Mouse (Mus musculus) thymus, postnatal 36 days (tissue): ENCODE data around the gene Rrp7a.

Experiments used
- DNase-seq, 2 experiments: peaks; one replicate each; pipeline ENCODE4 v3.0.0; 2022; ENCODE audit warnings: mixed read lengths in 2 of 2

Rrp7a gene

GRCm38 (mm10) chr15:83122566-83123145 is at the start of gene Rrp7a:
Gene Rrp7a (minus strand): TSS chr15:83122801.
- peak; percentile 83 to 86 for DNase-seq

DNA sequence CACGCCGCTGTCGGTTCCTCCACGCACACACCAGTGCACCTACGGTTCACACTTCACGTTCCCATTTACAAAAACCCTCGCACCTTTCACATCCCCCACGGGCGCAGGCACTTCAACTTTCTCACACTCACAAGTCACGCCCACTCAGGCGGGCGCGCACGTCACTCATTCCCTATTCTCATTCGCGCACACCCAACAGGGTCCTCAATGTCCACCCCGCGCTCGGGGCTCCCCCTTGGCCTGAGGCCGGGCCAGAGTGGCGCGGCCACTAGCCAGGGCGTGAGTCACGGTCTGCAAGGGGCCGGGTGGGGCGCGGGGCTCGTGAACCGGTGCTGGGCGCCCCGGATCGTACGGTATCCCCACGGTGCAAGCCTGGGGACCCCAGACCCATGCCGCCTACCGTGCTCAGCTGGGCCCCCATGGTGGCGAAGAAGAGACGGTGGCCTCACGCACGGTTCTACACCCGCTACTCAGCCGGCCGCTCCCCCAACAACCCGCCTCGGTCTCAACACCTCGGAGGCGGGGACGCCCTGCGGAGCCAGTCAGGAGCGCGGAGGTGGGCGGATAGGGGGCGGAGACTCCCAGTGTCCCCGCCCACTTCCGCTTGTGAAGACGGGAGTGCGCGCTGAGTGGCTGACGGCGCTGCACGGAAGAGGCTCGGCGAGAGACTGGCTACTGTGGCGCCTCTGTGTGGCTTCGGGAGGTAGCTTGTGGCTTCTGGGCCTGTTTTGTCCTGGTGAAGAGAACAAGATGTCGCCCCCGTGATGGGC is 49.3 kb upstream of the Rrp7a start:
- peak; percentile 96 to 98 for DNase-seq

DNA sequence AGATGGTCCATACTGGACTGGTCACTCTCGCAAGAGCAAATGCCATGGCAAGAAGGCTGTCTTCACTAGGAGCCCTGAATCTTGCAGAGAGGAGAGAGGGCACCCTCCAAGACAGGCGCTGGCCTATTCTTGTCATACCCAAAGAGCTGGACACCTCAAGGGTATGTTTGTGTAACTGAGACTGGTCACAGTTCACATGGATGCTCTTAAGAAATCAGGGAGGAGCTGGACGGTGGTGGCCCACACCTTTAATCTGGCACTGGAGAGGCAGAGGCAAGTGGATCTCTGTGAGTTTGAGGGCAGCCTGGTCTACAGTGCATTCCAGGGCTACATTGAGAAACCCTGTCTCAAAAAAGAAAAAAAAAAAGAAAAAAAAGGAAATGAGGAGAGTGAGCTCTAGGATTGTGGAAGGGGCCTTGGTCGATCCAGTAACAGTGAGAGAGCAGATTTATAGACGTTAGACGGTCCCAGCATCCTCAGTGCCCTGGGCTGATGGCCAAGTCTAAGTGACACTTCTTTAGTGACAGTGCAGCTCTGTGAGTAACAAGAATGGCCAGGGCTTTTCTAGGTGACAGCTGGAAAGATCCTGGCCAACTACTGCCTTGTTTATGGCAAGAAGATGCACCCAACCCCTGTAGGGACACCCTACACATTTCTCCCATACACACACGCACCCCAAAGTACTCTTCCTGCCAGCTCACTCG is 48.5 kb upstream of the Rrp7a start:
- DNase-seq, result no peak

DNA sequence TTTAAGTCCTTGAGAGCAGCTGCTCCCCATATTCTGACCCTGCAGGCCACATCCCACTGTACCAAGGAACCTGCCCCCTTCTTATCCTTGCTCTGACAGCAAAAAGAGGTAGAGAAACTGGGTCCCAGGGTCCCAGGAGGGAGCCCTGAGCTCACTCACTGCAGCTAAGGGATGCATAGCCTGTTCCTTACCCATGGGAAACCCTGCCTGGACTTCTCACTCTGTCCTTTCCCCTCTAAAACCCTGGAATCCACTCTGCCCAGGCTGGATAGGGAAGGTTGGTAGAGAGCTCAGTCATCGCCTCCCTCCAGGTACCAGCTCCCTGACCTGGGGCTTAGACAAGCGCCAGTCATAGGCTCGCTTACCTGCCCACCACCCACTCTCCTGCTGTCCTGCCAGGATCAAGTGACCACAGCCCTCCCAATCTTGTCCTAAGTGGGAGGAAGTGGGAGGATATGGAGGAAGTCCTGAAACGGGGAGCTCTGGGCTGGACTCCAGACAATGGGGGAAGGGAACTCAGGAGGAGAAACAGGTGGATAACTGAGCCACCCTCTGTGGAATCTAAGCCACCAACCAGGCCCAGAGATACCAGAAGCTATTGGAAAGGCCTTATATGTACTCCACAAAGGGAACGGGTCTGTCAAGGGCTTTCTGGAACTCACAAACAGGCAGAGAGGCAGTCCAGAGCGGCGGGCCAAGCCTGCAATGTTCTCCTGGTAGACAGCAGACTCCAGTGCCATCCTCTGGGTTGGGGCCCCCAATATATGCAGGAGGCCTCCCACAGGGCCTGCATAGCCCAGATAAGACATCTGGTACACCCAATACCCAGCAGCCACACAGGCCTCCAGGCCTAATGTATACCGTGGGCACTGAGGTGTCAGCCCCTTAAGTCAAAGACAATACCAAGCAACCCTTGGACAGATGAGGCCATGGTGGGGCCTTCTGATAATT is 47.4 kb upstream of the Rrp7a start:
- DNase-seq, result no peak

GRCm38 (mm10) chr15:83168875-83169771 is 46.5 kb upstream of the Rrp7a start:
- DNase-seq, result no peak

DNA sequence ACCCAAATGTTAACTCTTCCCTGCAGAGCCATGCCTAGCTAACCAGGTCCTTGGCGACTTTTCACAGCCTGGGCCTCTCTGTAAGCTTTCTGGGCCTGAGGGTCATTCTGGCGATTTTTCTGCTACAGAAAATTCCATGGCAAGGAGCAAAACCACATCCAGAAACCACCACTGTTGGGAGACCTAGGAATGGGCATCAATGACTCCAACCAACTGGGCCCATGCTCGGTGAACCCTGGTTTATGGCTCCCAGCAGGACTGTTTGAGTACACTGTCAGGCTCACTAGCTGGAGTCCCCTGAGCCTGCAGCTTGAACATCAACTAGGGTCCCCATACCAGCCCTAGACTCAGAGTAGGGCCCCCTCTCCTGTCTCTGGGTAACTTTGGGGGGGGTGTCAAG is 45.7 kb upstream of the Rrp7a start:
- no peak for DNase-seq

DNA sequence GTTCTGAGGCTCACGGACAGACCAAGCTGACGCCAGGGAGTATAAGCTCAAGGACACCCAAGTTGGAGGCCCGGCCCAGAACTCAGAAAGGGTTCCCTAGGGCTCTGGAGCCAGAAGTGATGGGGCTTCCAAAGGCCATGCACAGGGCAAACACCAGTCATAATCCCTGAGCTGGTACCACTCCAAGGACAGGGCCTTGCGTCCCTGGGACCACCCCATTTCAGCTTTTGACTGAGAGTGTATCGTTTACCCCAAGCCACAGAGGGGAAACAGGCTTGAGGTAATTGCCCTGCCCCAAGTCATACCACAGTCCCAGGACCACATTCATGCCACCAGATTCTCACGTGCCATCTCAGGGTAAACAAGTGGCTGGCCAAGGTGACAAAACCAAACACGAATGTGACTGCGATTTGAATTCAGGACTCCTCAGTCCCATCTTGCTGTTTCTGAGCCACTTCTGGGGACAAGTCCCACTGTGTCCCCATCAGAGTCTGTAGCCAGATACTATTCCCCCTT is 45.0 kb upstream of the Rrp7a start:
- no peak for DNase-seq

DNA sequence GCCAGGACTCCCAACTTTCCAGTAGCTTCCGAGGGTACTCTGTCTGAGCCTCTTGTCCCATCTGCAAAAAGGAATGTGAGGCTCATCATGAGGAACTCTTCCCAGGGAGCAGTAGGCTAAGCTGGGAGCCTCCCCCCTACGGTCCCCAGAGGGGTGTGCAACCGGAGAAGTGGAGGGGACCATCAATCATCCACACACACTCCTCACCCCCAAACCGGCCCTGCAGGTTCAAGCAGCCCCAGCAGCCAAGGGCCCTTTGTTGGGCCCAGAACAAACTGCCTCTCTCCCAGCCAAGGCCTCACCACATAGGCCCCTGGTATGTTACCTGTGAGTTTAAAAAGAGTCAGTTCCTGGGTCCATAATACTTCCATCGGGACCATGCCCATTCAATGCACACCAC is 44.5 kb upstream of the Rrp7a start:
- no peak for DNase-seq

DNA sequence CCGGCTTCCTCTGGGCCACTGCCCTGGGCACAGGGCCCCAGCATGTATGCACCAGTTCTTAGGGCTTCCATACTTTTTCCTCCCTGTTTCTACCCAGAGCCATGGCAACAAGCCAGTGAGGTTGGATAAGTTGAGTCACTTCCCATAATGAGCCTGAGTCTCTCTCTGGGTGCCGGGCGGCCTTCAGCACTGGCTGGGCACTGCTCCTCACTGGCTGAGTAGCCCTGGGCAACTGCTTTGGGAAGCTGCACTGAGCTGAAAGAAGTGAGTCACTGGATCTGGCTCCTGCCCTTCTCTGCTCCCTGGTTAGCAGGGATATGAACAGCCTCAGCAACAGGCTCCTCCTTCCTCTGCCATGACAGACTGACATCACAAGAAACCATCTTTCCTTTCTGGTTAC is 44.0 kb upstream of the Rrp7a start:
- no peak for DNase-seq

DNA sequence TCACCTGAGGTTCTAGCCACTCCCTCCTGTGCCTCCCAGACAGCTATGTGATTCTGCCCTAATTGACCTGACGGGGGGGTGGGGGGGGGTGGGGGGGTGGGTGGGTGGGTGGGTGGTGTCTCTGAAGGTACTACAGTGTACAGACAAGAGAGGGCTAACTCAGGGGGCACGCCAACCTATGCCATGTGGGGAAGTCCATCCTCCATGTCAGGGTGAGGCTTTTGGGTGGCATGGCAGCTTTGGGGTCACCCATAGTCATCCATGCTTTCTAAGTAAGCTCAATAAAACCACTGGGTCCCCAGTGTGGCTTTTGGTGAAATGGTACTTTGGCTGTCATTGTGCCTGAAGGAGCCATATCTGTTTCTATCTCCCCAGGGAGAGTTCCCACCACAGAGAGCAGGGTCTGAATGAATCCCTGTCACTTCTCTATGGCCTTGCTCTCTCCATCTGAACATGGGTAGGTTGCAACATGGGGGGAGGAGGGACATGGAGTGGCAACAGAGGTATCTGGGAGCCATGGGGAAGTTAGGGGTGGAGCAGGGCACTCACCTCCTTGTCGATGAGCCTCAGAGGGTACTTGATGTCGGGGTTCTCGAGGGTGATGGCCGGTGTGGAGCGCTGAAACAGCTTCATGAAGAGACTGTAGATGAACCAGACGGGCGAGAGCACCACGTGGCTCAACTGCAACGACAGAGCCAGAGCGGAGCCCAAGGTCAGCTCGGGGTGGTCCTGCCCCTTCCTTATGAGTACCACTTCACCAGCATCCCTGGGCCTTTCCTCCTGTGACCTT is 43.1 kb upstream of the Rrp7a start:
- no peak for DNase-seq

- DNase-seq, result no peak
These were observed 42.4 kb upstream of the Rrp7a start for GRCm38 (mm10) chr15:83164971-83165471.

DNA sequence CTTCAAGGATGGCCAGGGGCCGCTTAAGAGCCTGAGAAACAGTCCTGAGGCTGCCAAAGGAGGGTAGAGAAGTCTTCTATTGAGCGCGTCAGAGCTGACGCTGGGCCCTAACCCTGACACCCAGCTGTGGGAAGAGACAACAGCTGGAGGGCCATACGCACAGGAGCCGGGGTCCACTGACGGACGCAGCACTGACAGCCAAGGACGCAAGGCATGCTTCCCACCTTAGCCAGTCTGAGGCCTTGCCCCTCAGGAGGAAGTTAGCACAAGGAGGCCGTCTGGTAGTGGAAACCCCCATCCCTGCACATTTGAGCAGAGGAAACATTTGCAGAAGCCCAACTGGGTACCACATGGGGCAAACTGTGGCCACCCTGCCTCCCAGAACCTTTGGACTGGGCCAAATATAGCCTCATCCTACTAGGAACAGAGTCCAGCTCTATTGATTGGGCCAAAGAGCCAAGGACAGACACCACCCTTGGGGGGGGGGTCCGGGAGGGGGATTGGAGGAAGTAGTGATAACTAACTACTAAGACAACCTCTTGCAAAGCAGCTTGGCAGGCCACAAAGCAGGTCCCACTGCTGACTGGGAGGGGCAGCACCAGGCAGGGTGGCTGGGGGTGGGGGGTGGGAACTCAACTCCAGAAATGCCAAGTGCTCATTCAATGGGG is 40.4 kb upstream of the Rrp7a start:
- no peak for DNase-seq

- DNase-seq, result no peak
These were observed 39.4 kb upstream of the Rrp7a start for GRCm38 (mm10) chr15:83162001-83162400.

DNA sequence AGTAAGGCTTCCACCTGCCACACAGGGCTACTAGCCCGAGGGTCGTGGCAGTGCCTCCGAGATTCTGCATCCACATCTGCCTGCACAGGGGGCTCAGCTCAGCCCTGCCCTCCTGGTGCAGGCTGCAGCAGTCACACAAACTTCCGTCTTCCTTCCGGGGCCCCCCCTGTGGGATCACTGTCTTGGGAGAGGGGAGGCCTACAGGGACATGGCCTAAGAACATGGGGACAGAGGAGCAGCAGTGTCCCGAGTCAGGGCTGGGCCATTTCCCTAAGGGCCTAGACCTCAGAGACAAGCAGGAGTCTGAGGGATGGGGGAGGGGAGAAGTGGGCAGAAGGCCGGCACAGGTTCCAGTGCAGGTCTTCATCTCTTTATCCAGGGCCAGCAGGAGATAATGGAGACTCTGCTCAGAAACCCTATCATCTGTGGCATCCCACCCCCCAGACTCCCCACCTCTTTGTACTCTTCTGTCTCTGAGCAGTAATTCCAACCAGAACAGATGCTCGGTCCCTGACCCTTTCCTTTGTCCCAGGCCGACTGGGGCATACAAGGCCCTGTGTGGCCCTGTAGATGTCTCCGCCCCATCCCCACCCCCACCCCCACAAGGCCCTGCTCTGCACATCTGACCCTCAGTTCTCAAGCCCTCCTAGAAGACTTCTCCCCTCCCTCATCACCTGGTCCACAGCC is 38.6 kb upstream of the Rrp7a start:
- no peak for DNase-seq

DNA sequence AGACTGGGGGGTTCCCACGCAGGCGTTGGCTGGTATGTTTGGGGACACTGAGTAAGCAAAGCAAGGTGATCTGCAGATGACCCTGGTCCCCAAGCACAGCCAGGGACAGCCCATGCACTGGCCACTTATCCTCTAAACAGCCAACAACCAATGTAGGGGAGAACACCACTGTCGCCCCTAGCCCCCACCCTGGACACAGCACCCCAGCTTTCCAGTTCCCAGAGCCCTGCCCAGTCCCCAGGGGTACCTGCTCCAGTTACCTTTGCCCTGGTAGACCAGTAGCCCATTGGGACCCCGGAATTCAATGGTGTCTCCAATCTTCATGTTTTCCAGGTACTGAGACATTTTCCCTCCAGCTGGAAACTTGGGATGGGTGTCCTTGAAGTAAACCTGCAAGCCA is 38.0 kb upstream of the Rrp7a start:
- no peak for DNase-seq

DNA sequence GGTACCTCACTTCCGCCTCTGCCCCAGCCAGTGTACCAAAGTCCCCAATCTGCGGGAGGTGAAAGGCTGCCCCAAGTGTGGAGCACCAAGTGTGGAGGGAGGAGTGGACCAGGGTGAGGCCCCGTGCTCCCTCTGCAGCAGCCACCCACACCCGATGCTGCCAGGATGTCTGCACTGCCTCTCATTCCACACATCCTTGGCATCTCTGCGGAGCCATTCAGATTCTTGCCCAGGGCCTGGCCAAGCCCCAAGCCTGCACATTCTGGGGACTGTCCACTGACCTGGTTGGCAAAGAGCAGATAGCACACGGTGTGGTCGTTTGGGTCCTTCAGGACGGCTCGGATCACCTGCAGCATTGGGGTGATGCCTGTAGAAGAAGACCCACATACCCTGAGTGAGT is 37.2 kb upstream of the Rrp7a start:
- DNase-seq, result no peak

GRCm38 (mm10) chr15:83158587-83159160 is 36.1 kb upstream of the Rrp7a start:
- no peak for DNase-seq

DNA sequence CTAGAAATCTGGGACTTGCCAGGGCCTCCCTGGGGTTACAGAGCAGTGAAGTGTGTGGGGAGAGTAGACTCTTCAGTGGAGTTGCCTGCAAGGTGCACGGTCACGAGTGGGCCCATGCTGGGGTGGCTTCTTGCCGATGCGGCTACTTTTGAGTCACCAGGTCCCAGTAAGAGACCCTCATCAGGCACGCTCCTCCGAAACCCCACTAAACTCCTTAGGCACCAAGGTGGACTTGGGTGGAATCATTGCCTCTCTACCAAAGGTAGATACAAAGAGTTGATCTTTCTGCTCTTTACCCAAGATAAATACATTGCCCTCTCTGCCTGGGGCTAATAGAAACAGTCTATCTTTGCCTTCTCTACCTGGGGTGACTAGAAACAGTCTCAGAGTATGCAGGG is 35.1 kb upstream of the Rrp7a start:
- no peak for DNase-seq
